Mouse (Mus musculus): ENCODE results near the gene Mdc1.

DNA sequence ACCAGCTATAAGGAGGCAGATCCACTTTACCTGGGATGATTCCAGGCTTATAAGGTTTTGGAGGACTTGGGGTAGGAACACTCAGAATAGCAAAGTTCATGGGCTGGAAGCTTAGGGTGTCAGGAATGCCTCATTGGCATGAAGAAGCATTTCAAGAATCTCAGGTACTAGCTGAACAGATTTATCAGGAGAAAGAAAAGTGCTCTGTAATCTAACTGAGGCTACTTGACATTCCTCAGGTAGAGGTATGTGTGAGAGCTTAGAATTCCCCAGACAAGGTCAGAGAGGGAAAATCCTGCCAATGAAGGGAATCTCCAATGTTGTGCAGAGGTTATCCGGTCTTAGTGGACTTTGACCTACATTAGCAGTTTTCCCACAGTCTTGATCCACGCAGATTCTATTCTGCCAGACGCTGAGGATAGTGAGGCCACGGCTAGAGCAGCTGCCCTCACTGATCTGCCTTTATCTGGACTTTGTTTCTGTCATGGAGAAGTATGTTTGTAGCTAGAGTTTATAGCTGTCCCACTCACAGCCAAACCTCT, 37.4 kb upstream of the Mdc1 start:
- TF ChIP-seq CTCF (IDR thresholded peaks at IDR 0.05; ENCODE audit: low read depth) (no peak), EP300 (optimal IDR thresholded peaks at IDR 0.05) (no peak)

Measured in stomach, postnatal 0 days (tissue).